Mouse (Mus musculus) heart, adult 9 months (tissue): ENCODE measurements around the gene Gm5294.

Experiments
- DNase-seq, 2 experiments: peaks; one replicate each; pipeline ENCODE4 v3.0.0; 2022; ENCODE audit warnings: low spot score in 2 of 2

The Gm5294 gene

DNA sequence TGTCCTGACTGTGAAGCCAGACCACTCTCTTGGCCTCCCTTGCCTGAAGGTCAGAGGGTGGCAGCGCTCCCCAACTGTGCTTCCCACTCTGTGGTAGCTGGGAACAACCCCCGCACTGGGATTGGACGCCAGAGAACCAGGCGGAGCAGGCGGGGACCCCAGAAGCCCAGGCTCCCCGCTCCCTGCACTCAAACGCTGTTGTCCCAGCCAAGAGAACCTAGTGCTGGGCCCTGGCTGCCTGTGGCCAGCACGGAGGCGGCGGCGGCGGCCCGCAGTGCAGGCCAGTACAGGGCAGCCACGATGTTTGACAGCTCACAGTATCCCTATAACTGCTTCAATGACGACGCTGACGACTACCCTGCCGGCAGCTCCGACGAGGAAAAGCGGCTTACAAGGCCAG, at the start of gene Gm5294:
Gene Gm5294, plus strand, starts transcription at position 301 of the 400 bp plus-strand sequence.
- DNase-seq = no peak

DNA sequence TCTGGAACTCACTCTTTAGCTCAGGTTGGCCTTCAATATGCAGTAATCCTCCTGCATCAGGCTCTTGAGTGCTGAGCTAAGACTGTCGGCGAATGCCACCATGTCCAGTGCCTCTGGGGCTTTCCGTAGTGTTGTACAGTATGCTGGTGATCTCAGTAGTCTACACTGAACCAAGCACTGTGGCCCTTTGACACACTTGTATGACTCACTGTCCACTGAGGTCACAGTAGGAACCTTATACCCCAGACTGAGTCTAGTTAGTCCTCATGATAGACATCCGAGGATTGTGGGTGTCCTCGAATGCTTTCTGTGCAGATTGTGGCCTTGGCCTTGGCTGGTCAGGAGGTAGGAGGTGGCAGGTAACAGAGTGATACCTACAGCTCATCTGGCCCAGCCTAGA, 44.8 kb upstream of the Gm5294 start:
- no peak for DNase-seq

DNA sequence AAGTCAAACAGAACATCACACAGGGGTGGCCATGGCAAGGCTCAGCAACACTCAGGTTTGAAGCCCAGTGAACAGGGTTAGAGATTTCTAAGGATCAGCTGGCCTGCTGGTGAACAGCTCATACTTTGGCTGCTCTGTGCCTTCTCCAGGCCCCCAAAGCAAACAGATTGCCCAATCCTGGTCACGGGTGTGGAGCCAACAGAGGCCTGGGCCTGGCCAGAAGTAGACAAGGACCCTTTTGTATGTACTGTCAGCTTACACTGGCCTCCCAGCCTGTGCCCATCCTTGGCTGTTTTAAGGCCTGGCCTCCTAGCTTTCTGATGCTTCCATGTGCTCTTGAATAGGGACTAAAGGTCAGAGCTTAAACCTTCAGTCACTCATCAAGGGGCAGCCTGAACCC, 43.5 kb upstream of the Gm5294 start:
- DNase-seq = peak; percentile 65 to 77

DNA sequence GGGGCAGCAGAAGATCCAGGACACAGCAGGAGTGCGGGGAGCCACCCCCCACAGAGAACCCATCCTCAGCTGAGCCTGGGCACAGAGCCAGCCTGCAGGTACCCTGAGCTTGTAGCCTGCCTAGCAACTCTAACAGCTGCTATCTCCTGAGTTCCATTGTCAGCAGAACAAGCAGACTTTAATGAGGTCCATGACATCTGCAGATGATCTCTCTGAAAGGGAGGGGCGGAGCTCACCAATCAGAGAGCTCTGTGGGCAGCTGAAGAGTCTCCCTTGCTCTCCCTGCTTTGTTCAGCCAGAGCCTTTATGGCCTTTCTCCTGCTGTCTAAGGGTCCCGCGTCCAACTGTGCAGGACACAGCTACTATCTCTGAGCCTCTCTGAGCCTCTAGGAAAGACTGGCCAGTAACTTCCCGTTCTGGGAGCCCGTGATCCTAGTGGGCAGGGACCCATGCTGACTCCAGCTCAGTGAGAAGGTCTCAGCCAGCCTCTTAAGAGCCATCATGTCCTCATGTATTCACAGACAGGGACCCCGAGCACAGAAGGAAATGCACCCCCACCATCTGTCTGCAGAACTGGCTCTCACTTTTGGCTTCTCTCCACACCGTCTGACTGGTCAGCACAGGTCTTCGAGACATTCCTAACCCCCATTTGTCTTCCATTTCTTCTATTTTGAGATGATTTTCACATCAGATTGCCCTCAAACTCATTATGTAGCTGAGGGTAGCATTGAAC, 41.0 kb upstream of the Gm5294 start:
- DNase-seq = no peak

DNA sequence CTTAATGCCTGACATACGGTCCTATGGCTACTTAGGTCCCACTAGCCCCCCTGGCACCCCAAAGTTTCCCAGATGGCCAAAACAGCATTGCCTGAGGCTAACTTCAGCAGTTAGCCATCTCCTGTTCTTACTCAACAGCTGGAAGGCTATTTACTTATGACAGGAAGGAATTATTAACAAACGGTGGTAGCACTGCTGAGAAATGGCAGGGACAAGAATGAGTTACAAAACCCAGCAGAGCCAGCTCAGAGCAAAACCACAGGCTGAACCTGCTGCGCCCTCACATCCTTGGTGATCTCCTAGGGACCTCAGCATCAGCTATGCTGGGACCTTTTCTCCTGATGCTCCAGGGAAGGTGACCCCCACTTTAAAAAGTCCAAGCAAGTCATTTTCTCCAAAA, 40.2 kb upstream of the Gm5294 start:
- no peak for DNase-seq

DNA sequence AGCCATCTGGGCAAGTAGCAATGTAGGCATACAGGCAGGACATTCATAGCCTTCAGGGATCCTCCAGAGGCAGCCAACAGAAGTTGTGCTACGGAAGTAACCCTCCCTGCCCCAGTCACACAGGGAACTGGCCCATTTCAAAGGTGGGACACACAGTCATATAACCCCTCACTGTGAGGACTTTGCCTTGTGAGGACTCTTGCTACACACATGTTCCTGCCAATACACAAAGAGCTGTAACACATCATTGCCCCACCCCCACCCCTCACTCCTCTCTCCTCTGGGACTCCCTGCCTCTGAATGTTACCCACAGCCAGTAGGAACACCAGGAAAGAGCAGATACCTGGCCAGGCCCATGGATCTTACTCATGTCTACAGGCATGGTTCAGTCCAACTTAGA, 37.2 kb upstream of the Gm5294 start:
- no peak for DNase-seq

DNA sequence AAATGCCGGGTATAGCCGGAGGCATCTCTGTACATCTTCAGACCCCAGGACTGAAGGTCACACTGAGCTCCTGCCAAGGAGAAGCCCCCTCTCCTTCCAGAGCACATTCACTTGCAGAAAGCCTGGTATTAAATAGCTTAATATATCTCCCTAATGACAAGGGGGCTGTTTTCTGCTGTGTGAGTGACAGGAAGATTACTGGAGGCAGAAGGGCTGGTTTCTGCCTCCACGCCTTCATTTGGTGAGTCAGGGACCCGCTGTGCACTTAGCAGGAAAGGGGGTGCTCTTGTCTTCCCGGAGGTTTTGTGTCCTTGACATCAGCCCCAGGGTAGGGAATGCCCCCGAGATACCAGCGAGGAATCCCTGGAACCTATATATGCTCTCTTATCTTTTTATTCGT, 36.7 kb upstream of the Gm5294 start:
- no peak for DNase-seq

DNA sequence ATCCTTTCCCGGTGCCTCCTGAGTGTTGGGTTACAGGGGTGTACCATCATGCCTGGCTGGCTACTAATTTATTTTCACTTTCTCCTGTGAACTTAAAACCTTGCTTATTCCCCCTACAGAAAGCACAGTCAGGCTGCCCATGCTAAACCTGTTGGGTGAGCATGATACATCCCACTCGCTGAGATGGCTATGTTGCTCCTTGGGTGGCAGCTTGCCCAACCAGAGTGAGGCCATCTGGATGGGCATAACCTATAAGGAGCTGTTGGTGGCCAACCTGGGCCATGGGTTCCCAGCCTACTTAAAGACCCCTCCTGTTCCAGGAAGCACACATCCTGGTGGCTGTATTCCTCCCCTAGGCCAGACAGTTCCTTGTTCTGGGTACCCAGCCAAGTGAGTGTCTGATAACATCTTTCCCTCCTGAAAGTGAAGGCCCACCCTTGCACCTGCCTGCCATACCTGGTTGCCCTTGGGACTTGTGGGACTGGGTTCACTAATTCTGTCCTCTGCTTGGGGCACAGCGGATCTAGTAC, 33.8 kb upstream of the Gm5294 start:
- DNase-seq = no peak

DNA sequence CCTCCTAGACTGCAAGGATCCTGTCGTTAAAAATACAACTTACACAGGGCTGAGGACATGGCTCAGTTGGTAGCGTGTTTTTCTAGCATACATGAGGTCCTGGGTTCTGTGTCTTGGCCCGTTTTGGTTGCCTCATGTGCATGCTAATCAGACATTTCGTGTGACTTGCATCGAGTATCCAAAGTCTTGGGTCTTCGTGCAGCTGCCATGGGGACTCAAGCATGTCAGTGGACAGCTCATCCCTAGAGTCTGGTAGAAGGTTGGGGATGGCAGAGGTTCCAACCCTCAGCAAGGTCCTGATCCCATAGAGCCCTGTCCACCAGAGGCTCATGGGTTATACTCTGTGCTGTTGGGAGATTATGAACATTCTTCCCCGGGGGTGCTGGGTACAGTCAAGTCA, 32.2 kb upstream of the Gm5294 start:
- no peak for DNase-seq

DNA sequence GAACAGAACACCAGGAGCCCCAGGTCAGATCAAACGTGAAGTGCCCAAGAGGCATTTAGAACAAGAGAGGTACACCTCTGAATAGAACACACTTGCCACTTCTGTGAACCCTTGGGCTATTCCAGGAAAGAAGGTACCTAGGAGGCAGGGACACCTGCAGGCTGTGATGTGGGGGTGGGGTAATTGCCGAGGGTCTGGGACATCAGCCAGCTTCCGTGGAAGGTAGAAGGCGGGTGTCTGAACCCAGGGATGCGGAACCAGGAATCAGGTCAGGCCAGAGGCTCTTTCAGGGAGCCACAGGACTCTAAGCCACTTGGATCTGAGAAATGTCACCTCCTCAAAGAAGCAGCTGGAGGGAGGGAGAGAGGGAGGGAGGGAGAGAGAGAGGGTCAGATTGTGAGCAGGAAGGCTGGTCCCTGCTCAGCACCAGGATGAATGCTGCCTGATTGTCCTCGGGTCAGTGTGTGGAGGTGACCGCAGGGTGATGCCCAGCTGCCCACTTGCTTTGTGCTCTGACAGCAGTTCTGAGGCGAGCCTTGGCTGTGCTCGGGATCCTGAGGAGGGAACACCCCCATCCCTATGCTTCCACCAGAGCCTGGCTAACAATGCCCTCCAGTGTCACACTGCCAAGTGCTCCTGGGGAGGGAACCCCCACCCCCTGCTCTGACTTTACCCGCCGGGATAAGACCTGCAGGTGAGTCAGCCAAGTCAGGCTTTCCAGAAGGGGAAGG, 31.2 kb upstream of the Gm5294 start:
- DNase-seq = no peak

DNA sequence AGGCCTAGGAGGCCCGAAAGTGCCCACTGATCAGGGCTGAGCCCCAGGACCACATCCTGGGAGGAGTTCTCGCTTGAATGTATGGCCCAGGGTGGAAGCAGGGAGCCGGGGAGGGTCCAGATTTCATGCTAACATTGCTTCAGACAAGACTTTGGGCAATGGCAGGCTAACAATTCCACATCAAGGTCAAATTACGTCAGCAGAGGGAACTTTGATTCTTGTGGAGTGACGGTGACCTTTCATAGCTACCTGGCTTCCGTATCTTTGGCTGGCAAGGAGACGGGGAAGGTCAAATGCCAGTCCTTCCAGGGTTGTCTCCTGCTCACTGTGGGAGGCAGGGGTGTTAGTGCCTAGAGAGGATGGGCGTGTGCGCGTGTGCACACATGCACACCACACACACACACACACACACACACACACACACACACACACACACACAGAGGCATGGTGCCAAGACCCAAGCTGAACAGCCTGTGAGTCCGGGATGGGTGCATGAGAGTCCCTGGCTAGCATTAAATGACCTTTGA, 28.9 kb upstream of the Gm5294 start:
- DNase-seq = no peak

DNA sequence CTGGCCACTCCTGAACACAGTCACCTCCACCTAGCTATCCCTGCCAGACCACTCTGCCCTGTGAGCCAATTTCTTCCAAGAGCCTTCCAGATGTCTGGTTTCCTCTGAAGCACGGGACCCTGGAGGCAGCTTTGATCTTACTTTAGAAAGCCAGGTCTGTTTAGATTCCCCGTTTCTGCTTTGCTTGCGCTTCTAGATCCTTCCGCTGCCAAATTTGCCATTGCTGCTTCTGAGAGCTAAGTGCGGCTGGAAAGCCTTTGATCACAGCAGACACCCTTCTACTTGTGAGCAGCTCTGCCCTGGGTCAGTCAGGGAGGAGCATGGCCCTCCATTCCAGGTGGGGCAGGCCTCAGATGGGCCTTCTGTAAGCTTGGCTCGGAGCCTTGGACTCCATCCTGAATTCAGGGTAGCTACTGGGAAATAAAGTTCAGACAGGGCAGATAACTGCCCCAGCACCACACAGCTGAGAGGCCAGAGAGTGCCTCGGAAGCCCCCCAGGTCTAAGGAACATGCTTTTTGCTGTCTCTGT, 18.2 kb upstream of the Gm5294 start:
- DNase-seq = no peak

DNA sequence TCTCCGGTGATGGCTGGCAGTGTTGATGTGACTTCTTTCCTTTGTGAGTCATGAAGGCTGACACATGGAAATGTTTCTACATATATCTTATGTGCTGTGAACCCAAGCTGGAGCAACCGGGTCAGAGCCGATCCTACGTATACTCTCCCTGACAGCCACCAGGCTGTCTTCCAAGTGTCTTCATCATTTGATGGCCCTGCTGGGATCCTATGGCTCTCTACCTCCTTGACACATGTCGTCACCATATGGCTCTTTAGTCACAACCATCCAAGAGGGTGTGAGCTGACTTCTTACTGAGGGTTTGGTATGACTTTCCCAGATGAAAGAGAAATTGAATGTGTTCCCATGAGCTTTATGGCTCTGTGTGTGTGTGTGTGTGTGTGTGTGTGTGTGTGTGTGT, 15.6 kb upstream of the Gm5294 start:
- DNase-seq = no peak

DNA sequence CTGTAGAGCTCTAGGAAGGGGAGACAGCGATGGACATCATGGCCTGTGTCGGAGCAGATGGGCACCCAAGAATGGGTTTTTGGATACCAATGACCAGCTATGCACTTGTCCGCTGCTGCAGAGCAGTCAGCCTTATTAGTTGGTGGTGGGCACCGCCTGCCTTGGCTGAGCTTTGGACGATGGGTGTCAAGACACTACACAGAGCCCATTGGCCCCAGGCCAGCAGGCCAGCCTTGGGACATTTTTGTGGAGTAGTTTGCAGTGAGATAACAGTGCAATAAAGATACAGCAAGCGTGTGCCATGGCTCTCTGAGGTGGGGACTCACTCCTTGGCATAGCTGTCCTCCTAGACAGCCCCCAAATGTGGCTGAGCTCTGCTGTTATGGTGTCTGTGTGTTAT, 10.1 kb upstream of the Gm5294 start:
- no peak for DNase-seq

DNA sequence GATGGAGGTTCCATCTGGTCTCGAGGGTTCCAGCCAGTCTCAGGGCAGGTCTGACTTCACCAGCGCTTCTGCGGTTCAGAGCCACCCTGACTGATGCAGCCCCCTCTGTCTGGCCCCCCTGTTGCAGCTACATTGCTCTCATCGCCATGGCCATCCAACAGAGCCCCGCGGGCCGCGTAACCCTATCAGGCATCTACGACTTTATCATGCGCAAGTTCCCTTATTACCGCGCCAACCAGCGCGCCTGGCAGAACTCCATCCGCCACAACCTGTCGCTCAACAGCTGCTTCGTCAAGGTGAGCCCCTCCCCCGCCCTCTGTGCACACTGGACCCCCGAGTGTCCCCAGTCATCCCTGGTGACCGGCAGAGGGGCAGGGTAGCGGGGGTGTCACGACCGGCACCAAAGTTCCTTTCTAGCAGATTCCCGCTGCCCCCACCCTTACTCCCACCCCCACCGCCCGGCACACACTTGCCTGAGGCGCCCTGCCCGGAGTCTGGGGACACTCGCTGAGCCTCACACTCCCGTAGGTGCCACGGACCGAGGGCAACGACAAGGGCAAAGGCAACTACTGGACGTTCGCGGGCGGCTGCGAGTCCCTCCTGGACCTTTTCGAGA, 945 bp downstream of the Gm5294 start:
- DNase-seq = no peak

DNA sequence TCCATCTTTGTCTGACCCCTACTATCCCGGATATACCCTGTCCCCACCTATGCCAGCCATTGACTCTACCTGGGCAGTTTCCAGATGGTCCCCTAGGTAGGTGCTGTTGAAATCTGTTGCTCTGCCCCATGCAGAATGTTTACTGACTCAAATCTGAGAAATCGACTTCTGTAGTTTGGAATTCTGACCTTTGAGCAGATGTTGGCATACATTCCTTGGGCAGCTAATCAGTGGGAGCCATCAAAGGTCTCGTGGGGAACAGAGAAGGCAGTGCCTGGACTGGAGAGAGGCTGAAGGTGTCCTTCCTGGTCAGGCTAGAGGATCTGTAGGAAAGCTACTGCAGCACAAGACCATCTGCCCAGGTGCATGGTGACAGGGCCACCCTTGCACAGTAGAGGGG, 5.2 kb downstream of the Gm5294 start:
- DNase-seq = no peak

DNA sequence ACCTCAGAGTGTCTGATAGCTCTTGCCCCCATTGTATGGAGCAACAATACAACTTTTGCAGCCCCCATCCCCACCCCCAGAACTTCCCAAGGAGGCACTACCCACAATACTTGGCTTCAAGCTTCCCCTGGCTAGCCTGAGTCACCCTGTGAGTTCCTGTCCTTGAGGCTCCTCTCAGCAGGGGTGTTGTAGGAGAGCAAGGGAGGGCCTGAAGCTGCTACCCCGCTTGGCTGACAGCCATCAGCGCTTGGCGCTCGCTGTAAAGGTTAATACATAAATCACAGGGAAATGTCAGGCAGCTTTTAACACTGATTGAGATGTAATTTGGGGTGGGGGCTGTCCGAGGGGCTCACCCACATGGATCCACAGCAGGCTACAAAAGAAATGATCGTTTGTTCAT, 13.5 kb downstream of the Gm5294 start:
- no peak for DNase-seq

DNA sequence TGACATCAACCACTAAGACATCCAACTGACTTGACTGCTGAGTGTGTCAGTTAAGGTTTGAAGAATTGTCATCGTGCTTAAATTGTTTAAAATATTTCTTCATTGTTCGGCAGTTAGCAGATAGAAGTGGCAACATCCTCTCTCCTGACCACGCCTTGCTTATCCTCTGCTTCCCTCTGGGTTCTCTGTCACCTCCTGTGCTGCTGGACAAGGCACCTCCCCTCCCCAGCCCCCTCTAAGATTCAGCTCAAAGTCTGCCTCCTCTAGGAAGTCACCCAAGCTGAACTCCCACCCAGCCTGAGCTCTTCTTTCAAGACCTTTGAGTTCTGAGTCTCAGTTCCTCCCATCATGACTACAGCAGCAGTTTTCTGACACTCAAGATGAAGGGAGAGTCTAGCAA, 15.0 kb downstream of the Gm5294 start:
- DNase-seq = no peak

DNA sequence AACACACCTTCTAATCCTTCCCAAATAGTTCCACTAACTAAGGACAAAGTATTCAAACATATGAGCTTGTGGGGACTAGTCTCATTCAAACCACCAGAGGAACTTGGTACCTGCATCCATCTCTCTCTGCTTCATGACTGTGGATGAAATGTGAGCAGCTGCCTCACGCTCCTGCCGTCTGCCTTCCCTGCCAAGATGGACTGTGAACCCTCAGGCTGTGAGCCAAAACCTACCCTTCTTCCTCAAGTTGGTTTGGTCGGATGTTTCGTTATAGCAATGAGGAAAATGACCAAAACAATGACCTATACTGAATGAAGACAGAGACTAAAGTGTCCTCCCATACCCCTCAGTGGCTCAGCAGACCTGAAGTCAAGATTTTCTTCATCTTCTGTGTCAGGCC, 21.1 kb downstream of the Gm5294 start:
- DNase-seq = no peak

DNA sequence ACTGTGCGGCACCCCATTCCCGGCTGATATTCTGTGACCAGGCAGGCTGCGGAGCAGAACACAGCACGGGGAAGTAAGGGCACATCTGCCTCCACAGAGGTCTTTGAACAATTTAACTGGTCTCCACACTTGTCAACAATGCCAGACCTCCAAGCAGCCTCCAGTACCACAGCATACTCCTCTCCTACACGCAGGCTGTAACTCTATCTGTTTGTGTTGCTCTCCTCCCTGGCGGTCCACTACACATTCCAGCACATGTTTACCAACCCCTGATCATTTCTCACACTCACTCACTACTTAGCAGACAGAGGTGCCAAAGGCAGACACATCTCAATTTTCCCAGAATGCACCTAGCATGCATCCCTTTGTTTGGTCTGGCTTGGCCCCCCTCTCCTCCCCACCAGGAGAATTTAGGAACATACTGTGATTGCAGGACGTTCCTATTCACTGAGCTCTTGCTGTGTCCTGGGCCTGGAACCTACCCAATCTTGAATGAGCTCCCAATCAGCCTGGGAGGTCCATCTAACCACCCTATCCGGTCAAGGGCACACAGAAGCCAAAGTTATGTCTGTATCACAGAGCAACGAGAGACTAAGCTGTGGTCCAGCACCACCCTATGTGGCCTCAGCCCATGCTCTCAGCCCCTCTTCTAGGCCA, 23.4 kb downstream of the Gm5294 start:
- no peak for DNase-seq

DNA sequence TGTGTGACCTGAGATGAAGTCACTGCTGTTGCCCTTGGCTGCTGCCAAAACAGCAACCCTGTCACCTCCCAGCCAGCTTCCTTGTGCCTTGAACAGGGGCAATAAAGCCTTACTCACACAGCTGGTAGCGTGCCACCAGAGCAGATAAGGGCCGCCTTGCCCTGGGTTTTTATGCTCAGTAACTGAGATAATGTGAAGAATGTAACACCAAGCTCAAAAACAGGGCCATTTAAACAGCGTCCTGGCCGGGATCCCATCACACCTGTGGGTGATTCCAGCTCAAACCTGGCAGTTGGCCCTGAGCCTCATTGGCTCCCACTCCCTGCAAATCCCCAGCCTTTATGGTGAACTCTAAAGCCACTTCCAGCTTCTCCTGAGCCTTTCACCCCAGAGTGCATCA, 26.6 kb downstream of the Gm5294 start:
- DNase-seq = no peak

DNA sequence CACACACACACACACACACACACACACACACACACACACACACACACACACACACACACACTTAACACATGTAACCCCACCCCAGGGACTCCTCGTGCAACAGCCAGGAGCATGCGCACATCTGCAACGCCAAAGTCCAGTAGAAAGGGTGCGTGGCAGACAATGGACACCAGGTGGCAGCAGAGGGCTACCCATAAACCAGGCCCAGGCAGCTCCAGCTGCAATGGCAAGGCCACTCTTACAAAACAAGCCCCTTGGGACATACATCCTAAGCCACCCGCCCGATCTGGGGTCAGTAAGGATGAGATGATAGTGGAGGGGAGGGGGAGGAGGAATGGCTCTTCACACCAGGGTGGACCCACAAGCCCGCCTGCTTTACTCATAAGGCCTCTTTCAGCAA, 28.2 kb downstream of the Gm5294 start:
- DNase-seq = peak; percentile 81 to 89
